Mouse (Mus musculus): Measurements from ENCODE around the gene Lrsam1. TPM values are rescaled to one million over a fixed set of nuclear protein-coding genes. Genes with fewer than 3 reads are reported as not detected.

Lrsam1 gene
- total and polyA plus RNA-seq, 2 experiments from 2014 or later, result 25.3 to 37.3 TPM

DNA sequence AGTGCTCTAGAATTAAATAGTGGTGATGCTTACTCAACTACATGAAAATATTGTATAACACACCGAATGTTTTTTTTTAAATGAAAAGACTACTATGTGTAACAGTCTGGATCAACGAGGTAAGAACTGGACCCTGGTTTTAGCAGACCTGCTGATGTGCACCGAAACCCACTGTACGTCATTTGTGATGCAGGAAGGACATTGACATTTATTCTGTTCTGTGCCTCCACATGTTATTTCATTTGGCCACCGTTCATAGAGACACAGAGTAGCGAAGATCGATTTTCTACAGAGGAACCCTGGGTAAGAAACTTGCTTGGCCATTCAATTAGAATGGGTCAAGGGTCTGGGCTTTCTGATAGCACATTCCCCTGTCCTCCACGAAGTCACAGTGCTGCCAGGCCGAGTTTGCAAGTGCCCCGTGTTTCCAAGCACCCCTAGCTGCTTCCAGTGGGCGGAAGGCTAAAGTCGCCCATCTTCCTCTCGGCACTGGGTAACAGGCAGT is 4.8 kb upstream of the Lrsam1 start:
- DNase-seq (ENCODE audit: low spot score) (no peak), ATAC-seq (ENCODE audit: low FRiP score) (no peak; the same call in 1 of the 2 replicates)
- 0 out of 2 replicates have a peak, but pooled peaks cover 3% of the 10 kb centered on the region for H3K4me1 ChIP-seq (ENCODE audit: insufficient read depth, low read length)
- peak overlapping the region; percentile 91 for H3K27ac ChIP-seq (ENCODE audit: low read depth, low read length)
- H3K4me3 ChIP-seq (ENCODE audit: low read depth, low read length), result peak overlapping the region; percentile 46
- TF ChIP-seq CTCF (IDR thresholded peaks at IDR 0.05), result no peak
- H3K9ac ChIP-seq (replicated peaks; ENCODE audit: low read length, poor library complexity, severe bottlenecking), result peak overlapping the region; percentile 59
- WGBS, result 12% methylated on average over 13 of the region's 13 CpGs
- H3K9me3 ChIP-seq (ENCODE audit: low read length), result no peaks in the 10 kb centered on the region
- H3K36me3 ChIP-seq (ENCODE audit: insufficient read depth, low read length), result peaks cover 8% of the 10 kb centered on the region; the same call in 1 of the 2 replicates
- peak overlapping the region; percentile 87 for H3K4me2 ChIP-seq (ENCODE audit: low read depth, low read length, poor library complexity, severe bottlenecking)
- H3K27me3 ChIP-seq (ENCODE audit: insufficient read depth, low read length), result no peaks in the 10 kb centered on the region

DNA sequence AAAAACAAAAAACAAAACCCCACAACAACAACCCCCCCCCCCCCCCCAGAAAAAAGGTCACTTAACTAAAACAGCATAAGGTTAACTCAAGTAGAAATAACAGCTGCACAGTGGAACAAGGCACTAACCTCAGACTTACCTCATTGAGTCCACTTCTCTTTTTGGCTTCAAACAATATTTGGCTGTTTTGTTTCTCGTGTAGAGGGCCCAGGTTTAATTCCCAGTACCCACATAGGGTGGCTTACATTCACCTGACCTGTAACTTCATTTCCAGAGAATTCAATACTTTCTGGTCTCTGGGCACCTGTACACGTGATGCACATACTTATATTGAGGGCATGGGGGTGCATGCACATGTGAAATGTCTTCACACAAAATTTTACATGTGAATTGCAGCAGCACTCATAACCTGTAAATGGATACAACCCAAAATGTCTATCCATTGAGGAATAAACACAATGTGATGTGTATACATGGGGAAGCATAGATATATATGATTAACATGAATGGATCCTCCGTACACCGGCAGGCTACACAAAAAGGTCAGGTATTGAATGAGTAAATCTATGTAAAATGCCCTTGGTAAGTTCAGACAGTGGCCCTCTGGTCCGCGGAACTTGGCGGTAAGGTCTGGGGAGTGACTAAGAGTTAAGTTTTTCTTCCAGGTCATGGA is 4.2 kb upstream of the Lrsam1 start:
- ATAC-seq (ENCODE audit: low FRiP score) (no peak), DNase-seq (ENCODE audit: low spot score) (no peak)
- TF ChIP-seq CTCF (IDR thresholded peaks at IDR 0.05), result no peak
- no peaks in the 10 kb centered on the region for H3K27me3 ChIP-seq (ENCODE audit: insufficient read depth, low read length)
- no peak overlapping the region for H3K27ac ChIP-seq (ENCODE audit: low read depth, low read length)
- peaks cover 8% of the 10 kb centered on the region; the same call in 1 of the 2 replicates for H3K36me3 ChIP-seq (ENCODE audit: insufficient read depth, low read length)
- H3K4me2 ChIP-seq (ENCODE audit: low read depth, low read length, poor library complexity, severe bottlenecking), result peak overlapping the region; percentile 87; the same call in 1 of the 2 replicates
- H3K4me1 ChIP-seq (ENCODE audit: insufficient read depth, low read length), result 0 out of 2 replicates have a peak, but pooled peaks cover 7% of the 10 kb centered on the region
- no peak overlapping the region for H3K4me3 ChIP-seq (ENCODE audit: low read depth, low read length)
- H3K9ac ChIP-seq (replicated peaks; ENCODE audit: low read length, poor library complexity, severe bottlenecking), result no peak overlapping the region
- WGBS, result 14% methylated on average over 7 of the region's 7 CpGs
- no peaks in the 10 kb centered on the region for H3K9me3 ChIP-seq (ENCODE audit: low read length)

DNA sequence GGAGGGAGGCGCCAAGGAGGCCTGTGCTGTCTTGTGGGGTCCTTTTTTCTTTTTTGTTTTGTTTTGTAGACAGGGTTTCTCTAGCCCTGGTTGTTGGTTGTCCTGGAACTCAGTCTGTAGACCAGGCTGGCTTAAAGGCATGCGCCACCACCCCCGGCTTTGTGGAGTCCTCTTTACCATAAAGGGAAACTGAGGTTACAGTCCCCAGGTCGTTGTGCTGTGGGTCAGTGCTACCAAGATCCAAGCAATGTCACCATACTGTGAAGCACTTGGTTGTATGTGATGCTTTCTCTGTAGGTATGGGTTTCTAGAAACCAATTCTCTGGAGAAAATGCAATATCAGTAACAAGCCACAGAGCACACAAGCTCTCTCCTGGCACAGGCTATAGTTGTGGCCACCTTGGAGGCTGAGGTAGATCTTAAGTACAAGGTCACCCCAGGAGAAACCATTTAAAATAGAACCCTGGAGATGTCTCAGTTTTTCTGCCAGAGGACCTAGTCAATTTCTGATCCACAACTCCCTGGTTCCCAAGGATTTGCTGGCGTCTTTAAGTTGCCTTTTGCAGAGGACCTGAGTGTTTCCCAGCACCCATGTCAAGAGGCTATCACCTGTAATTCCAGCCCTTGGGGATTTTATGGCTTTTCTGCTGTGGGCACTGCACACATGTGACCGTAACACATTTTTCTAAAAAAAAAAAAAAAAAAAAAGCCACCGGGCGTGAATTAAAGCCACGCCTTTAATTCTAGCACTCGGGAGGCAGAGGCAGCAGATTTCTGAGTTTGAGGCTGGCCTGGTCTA is 3.4 kb upstream of the Lrsam1 start:
- Histone ChIP-seq H3K36me3 (ENCODE audit: insufficient read depth, low read length) (peaks cover 8% of the 10 kb centered on the region; the same call in 1 of the 2 replicates), H3K27ac (ENCODE audit: low read depth, low read length) (no peak overlapping the region), H3K4me2 (ENCODE audit: low read depth, low read length, poor library complexity, severe bottlenecking) (no peak overlapping the region), H3K27me3 (ENCODE audit: insufficient read depth, low read length) (no peaks in the 10 kb centered on the region), H3K4me3 (ENCODE audit: low read depth, low read length) (no peak overlapping the region), H3K9ac (replicated peaks; ENCODE audit: low read length, poor library complexity, severe bottlenecking) (no peak overlapping the region), H3K4me1 (ENCODE audit: insufficient read depth, low read length) (0 out of 2 replicates have a peak, but pooled peaks cover 9% of the 10 kb centered on the region), H3K9me3 (ENCODE audit: low read length) (no peaks in the 10 kb centered on the region)
- 29% methylated on average over 10 of the region's 10 CpGs for WGBS
- no peak for TF ChIP-seq CTCF (IDR thresholded peaks at IDR 0.05)
- no peak for ATAC-seq (ENCODE audit: low FRiP score)
- no peak for DNase-seq (ENCODE audit: low spot score)

DNA sequence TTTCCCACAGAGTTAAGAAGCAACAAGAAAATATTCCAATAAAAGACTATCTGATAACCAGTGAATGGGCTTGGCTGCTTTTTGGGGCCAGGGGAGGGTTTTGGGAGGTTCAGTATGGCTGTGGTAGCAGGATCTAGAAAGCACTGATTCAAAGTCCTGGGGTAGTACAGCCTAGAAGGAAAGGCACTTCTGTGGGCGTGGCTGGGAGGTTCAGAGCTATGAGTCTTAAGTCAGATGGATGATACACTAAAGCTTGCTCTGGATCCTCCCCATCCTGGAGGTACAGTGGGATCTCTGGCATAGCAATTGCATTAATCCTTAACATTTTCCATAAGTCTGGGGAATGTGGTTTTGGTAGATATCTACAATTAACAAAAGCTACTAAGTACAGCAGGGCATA is 2.6 kb upstream of the Lrsam1 start:
- no peak overlapping the region for H3K27ac ChIP-seq (ENCODE audit: low read depth, low read length)
- DNase-seq (ENCODE audit: low spot score) (no peak), ATAC-seq (ENCODE audit: low FRiP score) (no peak)
- no peak for TF ChIP-seq CTCF (IDR thresholded peaks at IDR 0.05)
- H3K9ac ChIP-seq (replicated peaks; ENCODE audit: low read length, poor library complexity, severe bottlenecking), result no peak overlapping the region
- no peak overlapping the region for H3K4me2 ChIP-seq (ENCODE audit: low read depth, low read length, poor library complexity, severe bottlenecking)
- no peak overlapping the region for H3K4me3 ChIP-seq (ENCODE audit: low read depth, low read length)
- WGBS, result 75% methylated on average over 1 of the region's 1 CpGs
- no peaks in the 10 kb centered on the region for H3K9me3 ChIP-seq (ENCODE audit: low read length)
- no peaks in the 10 kb centered on the region for H3K27me3 ChIP-seq (ENCODE audit: insufficient read depth, low read length)
- H3K4me1 ChIP-seq (ENCODE audit: insufficient read depth, low read length), result 0 out of 2 replicates have a peak, but pooled peaks cover 9% of the 10 kb centered on the region
- H3K36me3 ChIP-seq (ENCODE audit: insufficient read depth, low read length), result peaks cover 8% of the 10 kb centered on the region; the same call in 1 of the 2 replicates

DNA sequence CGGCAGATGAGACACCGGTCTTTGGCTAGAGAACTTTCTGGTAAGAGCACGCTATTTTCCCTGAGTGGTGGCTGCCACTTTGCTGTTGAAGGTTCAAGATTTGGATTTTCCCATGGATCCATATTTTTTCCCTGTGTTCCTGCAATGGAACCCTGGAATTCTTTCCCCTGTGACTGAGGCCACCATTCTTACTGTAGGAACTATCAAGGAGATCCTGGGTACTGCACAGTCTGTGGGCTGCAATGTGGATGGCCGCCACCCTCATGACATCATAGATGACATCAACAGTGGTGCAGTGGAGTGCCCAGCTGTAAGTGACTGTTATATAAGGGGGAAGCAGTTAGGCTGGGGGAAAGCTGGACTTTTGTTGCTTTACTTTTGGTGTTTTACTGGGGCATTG is 2.1 kb upstream of the Lrsam1 start:
- Histone ChIP-seq H3K27ac (ENCODE audit: low read depth, low read length) (no peak overlapping the region), H3K36me3 (ENCODE audit: insufficient read depth, low read length) (peaks cover 8% of the 10 kb centered on the region; the same call in 1 of the 2 replicates), H3K4me3 (ENCODE audit: low read depth, low read length) (no peak overlapping the region), H3K4me1 (ENCODE audit: insufficient read depth, low read length) (0 out of 2 replicates have a peak, but pooled peaks cover 9% of the 10 kb centered on the region), H3K9ac (replicated peaks; ENCODE audit: low read length, poor library complexity, severe bottlenecking) (no peak overlapping the region), H3K9me3 (ENCODE audit: low read length) (no peaks in the 10 kb centered on the region), H3K27me3 (ENCODE audit: insufficient read depth, low read length) (no peaks in the 10 kb centered on the region), H3K4me2 (ENCODE audit: low read depth, low read length, poor library complexity, severe bottlenecking) (no peak overlapping the region)
- ATAC-seq (ENCODE audit: low FRiP score), result no peak
- TF ChIP-seq CTCF (IDR thresholded peaks at IDR 0.05), result no peak
- WGBS, result 74% methylated on average over 4 of the region's 4 CpGs
- no peak for DNase-seq (ENCODE audit: low spot score)
